Mouse (Mus musculus): ENCODE data around the gene Fkbp5.

- TF ChIP-seq CTCF (IDR thresholded peaks at IDR 0.05; ENCODE audit: insufficient read depth, low read depth, low read length), result no peak
- TF ChIP-seq POLR2A (IDR thresholded peaks at IDR 0.05; ENCODE audit: insufficient read depth, low read depth, low read length), result no peak
Measured at GRCm38 (mm10) chr17:28380255-28380654, 137.1 kb downstream of the Fkbp5 start.

Data from olfactory bulb, adult 2 months (tissue).